Mouse (Mus musculus) liver, embryonic 12.5 days (tissue): Measurements from ENCODE around the gene Zfand3. TPM values are rescaled to one million over a fixed set of nuclear protein-coding genes. Genes with fewer than 3 reads are reported as not detected.

Source experiments
- ATAC-seq: fragments of 200-750 bp; cut with Nextera tagmentation; 2 replicates; pipeline ENCODE4 v1.8.0; 2017; ENCODE audit warnings: moderate number of reproducible peaks, mild to moderate bottlenecking, moderate library complexity
- H3K27ac ChIP-seq: fragments of 300-500 bp; sonication (generic); 2 replicates; pipeline ENCODE4 v1.5.1; 2016; ENCODE audit warnings: mild to moderate bottlenecking
- H3K27me3 ChIP-seq: fragments of 300-500 bp; sonication (generic); replicated peaks from 2 replicates; pipeline ENCODE4 v1.6.1; 2016; ENCODE audit warnings: mild to moderate bottlenecking, moderate library complexity
- H3K36me3 ChIP-seq: fragments of 300-500 bp; sonication (generic); 2 replicates; pipeline ENCODE4 v1.6.1; 2016; ENCODE audit warnings: mild to moderate bottlenecking, moderate library complexity
- H3K4me1 ChIP-seq: fragments of 300-500 bp; sonication (generic); 2 replicates; pipeline ENCODE4 v1.6.1; 2016
- H3K4me2 ChIP-seq: fragments of 300-500 bp; sonication (generic); 2 replicates; pipeline ENCODE4 v1.6.1; 2016; ENCODE audit warnings: mild to moderate bottlenecking, moderate library complexity
- H3K4me3 ChIP-seq: fragments of 300-500 bp; sonication (generic); 2 replicates; pipeline ENCODE4 v1.5.1; 2016; ENCODE audit warnings: mild to moderate bottlenecking, moderate library complexity
- H3K9ac ChIP-seq: fragments of 300-500 bp; sonication (generic); 2 replicates; pipeline ENCODE4 v1.6.1; 2016; ENCODE audit warnings: mild to moderate bottlenecking, moderate library complexity
- H3K9me3 ChIP-seq: fragments of 300-500 bp; sonication (generic); replicated peaks from 2 replicates; pipeline ENCODE4 v1.6.1; 2016; ENCODE audit warnings: mild to moderate bottlenecking, moderate library complexity
- WGBS: fragments of 180-500 bp; shearing (Covaris S2); methylation state at CpG from one replicate; pipeline ENCODE4 v1.1.7; 2016; ENCODE audit not compliant: insufficient replicate concordance; 5-methylcytosine and 5-hydroxymethylcytosine counted together
- polyA plus RNA-seq: library from polyadenylated mRNA; unstranded; fragments of >200 nt; fragmentation: Nextera tagmentation; extraction: Ambion mirVana; gene quantifications from 2 replicates; pipeline ENCODE4 v1.2.1, GENCODE M21; 2016

The Zfand3 gene
- polyA plus RNA-seq, 1 experiment from 2014 or later, result 18.8 TPM

DNA sequence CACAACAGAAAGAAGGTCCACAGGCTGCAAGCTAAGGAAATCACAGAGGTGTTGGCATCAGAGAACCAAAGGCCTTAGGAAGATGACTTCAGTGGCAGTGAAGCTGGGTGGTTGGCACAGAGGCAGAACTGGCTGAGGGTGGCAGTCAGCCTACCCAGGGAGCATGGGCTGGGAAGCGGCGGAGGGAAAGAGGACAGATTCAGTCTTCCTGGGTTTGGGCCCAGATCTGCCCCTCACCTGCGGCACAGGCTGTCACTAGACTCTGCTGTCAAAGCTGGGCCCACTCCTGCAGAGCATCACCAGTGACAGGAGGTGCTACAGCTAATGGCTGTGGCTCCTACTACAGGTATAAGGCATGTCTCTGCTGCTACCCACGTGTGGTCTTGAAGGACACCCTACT, 238.1 kb downstream of the Zfand3 start:
- peaks cover 20% of the 10 kb centered on the region for H3K4me1 ChIP-seq
- no peaks in the 10 kb centered on the region for H3K36me3 ChIP-seq
- no peak overlapping the region for H3K4me2 ChIP-seq
- H3K4me3 ChIP-seq, result no peak overlapping the region
- H3K9ac ChIP-seq, result no peak overlapping the region
- ATAC-seq, result no peak
- WGBS, result 73% methylated on average over 4 of the region's 4 CpGs
- no peaks in the 10 kb centered on the region for H3K27me3 ChIP-seq
- H3K9me3 ChIP-seq, result no peaks in the 10 kb centered on the region
- no peak overlapping the region for H3K27ac ChIP-seq

- no peak overlapping the region for H3K9ac ChIP-seq
- no peak overlapping the region for H3K4me2 ChIP-seq
- H3K36me3 ChIP-seq, result no peaks in the 10 kb centered on the region
- H3K27me3 ChIP-seq, result no peaks in the 10 kb centered on the region
- H3K4me3 ChIP-seq, result no peak overlapping the region
- no peak overlapping the region for H3K27ac ChIP-seq
- H3K4me1 ChIP-seq, result peaks cover 20% of the 10 kb centered on the region
- ATAC-seq, result no peak
- no peaks in the 10 kb centered on the region for H3K9me3 ChIP-seq
- 58% methylated on average over 7 of the region's 7 CpGs for WGBS
Measured at GRCm38 (mm10) chr17:30243540-30243939, 239.0 kb downstream of the Zfand3 start.

- peaks cover 20% of the 10 kb centered on the region for H3K4me1 ChIP-seq
Measured at GRCm38 (mm10) chr17:30244651-30245307, 240.2 kb downstream of the Zfand3 start.

GRCm38 (mm10) chr17:30245308-30245706, 240.8 kb downstream of the Zfand3 start:
- ATAC-seq, result no peak
- H3K36me3 ChIP-seq, result no peaks in the 10 kb centered on the region
- H3K27me3 ChIP-seq, result no peaks in the 10 kb centered on the region
- H3K9me3 ChIP-seq, result no peaks in the 10 kb centered on the region
- peaks cover 20% of the 10 kb centered on the region for H3K4me1 ChIP-seq
- H3K27ac ChIP-seq, result no peak overlapping the region
- no peak overlapping the region for H3K9ac ChIP-seq
- H3K4me3 ChIP-seq, result no peak overlapping the region
- no peak overlapping the region for H3K4me2 ChIP-seq
- WGBS, result 72% methylated on average over 10 of the region's 10 CpGs

More at GRCm38 (mm10) chr17:30244651-30245307, 240.2 kb downstream of the Zfand3 start:
- Histone ChIP-seq H3K9me3 (no peaks in the 10 kb centered on the region), H3K36me3 (no peaks in the 10 kb centered on the region), H3K4me3 (no peak overlapping the region), H3K27me3 (no peaks in the 10 kb centered on the region), H3K9ac (no peak overlapping the region), H3K27ac (no peak overlapping the region), H3K4me2 (no peak overlapping the region)
- 66% methylated on average over 14 of the region's 14 CpGs for WGBS
- no peak for ATAC-seq

- H3K27ac ChIP-seq, result no peak overlapping the region
- no peak overlapping the region for H3K4me2 ChIP-seq
- no peaks in the 10 kb centered on the region for H3K27me3 ChIP-seq
- no peak overlapping the region for H3K9ac ChIP-seq
- no peak for ATAC-seq
- 89% methylated on average over 4 of the region's 5 CpGs for WGBS
- H3K9me3 ChIP-seq, result no peaks in the 10 kb centered on the region
- no peak overlapping the region for H3K4me3 ChIP-seq
- no peaks in the 10 kb centered on the region for H3K36me3 ChIP-seq
- H3K4me1 ChIP-seq, result no peaks in the 10 kb centered on the region
Measured at GRCm38 (mm10) chr17:30253028-30253427, 248.5 kb downstream of the Zfand3 start.

DNA sequence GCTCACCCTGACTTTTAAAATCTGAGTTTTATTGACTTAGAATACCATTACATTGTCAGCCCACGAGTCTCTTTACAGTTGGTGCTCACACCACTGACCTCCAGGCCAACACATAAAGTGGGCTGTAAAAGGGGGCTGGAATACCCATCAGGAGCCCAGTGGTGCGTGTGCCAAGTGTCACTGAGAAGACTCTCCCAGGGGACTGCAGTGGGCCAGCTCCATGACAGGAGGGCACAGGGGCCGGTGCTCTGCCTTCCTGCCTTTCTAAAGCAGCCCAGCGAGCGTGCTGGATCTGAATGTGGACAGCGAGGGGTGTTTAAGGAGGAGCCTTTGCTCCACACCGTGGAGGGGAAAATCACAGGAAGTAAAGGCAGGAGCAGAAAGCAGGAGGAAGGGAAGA, 249.4 kb downstream of the Zfand3 start:
- 62% methylated on average over 7 of the region's 7 CpGs for WGBS
- no peak overlapping the region for H3K9ac ChIP-seq
- no peak overlapping the region for H3K4me2 ChIP-seq
- H3K27ac ChIP-seq, result no peak overlapping the region
- no peak for ATAC-seq
- H3K4me3 ChIP-seq, result no peak overlapping the region
- no peaks in the 10 kb centered on the region for H3K36me3 ChIP-seq
- H3K27me3 ChIP-seq, result no peaks in the 10 kb centered on the region
- H3K9me3 ChIP-seq, result no peaks in the 10 kb centered on the region
- H3K4me1 ChIP-seq, result no peaks in the 10 kb centered on the region

GRCm38 (mm10) chr17:30255928-30256560, 251.5 kb downstream of the Zfand3 start:
- H3K27ac ChIP-seq, result no peak overlapping the region
- no peak overlapping the region for H3K9ac ChIP-seq
- no peak overlapping the region for H3K4me3 ChIP-seq
- no peaks in the 10 kb centered on the region for H3K9me3 ChIP-seq
- H3K36me3 ChIP-seq, result no peaks in the 10 kb centered on the region
- WGBS, result 72% methylated on average over 8 of the region's 8 CpGs
- H3K4me1 ChIP-seq, result 0 out of 2 replicates have a peak, but pooled peaks cover 1% of the 10 kb centered on the region
- H3K4me2 ChIP-seq, result no peak overlapping the region
- no peaks in the 10 kb centered on the region for H3K27me3 ChIP-seq
- ATAC-seq, result no peak

DNA sequence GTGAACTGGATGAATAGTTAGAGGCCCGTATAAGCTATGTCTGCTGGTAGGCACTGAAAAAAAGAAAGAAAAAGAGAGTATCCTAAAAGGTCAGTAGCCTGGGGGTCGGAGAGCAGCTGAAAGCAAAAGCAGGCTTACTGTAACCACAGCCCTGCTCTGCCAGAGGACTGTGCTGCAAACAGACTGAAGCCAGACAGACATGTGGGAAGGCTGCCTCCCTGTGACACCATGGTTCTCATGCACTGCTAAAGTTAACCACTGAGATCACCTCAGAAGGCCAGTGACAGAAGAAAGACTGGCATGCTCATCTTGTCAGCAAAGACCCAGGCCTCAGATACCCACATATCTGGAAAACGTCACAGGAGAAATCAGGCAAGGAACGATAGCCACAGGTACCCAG, 253.9 kb downstream of the Zfand3 start:
- Histone ChIP-seq H3K27me3 (no peaks in the 10 kb centered on the region), H3K4me2 (no peak overlapping the region), H3K9ac (no peak overlapping the region), H3K27ac (no peak overlapping the region), H3K4me3 (no peak overlapping the region), H3K36me3 (no peaks in the 10 kb centered on the region), H3K9me3 (no peaks in the 10 kb centered on the region), H3K4me1 (0 out of 2 replicates have a peak, but pooled peaks cover 10% of the 10 kb centered on the region)
- 61% methylated on average over 4 of the region's 4 CpGs for WGBS
- ATAC-seq, result no peak

- 67% methylated on average over 6 of the region's 6 CpGs for WGBS
- H3K4me1 ChIP-seq, result 0 out of 2 replicates have a peak, but pooled peaks cover 10% of the 10 kb centered on the region
- no peak overlapping the region for H3K4me3 ChIP-seq
- H3K36me3 ChIP-seq, result no peaks in the 10 kb centered on the region
- H3K27me3 ChIP-seq, result no peaks in the 10 kb centered on the region
- no peak overlapping the region for H3K9ac ChIP-seq
- H3K27ac ChIP-seq, result no peak overlapping the region
- ATAC-seq, result no peak
- no peak overlapping the region for H3K4me2 ChIP-seq
- no peaks in the 10 kb centered on the region for H3K9me3 ChIP-seq
Measured at GRCm38 (mm10) chr17:30259938-30260337, 255.4 kb downstream of the Zfand3 start.

Other genes with a start within 250 kb of the Zfand3 start
- 1.7 TPM in 2 replicates for gene Mdga1, start 34.6 kb upstream of the Zfand3 start, polyA plus RNA-seq